Mouse (Mus musculus) testis, adult 2 months (tissue): ENCODE measurements at regions not wholly inside any gene's neighbourhood (a gene's known extent, or its start where the extent isn't known, plus 50 kb on each side); places are given as distances from the start of the nearest gene placed in this dataset.

Experiments
- CTCF ChIP-seq: fragments of 200-500 bp; IDR thresholded peaks from 2 replicates; pipeline ENCODE4 v1.5.1; 2012; ENCODE audit warnings: low read depth, mild to moderate bottlenecking, inconsistent platforms, low read length, moderate library complexity; ENCODE audit not compliant: control insufficient read depth, insufficient read depth, insufficient replicate concordance
- POLR2A ChIP-seq: fragments of 200-500 bp; IDR thresholded peaks from 2 replicates; pipeline ENCODE4 v1.6.1; 2012; ENCODE audit warnings: low read depth, mild to moderate bottlenecking, inconsistent platforms, low read length, moderate library complexity; ENCODE audit not compliant: control insufficient read depth

DNA sequence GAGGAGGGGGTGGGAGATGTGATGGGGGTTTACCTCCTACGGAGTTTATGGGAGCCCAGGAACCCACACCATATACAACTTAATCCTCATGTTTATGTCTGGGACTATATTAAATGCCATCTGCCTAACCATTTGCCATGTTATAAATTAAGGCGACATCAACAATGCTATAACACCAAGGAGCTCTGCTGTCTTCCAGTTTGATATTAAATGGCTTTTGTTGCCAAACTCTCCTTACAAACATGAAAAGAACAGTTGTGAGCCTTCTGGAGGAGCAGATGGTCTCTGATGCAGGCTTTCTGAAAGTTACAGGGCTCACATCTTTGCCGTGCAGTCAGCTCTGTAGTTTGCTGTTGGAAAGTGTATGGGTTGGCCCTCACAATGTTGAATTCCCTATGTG is 470.3 kb upstream of the Sall1 start:
- no peak for TF ChIP-seq CTCF
- TF ChIP-seq POLR2A: no peak
